Mouse (Mus musculus) limb, embryonic 10.5 days (tissue): ENCODE measurements at regions not wholly inside any gene's neighbourhood (a gene's known extent, or its start where the extent isn't known, plus 50 kb on each side); places are given as distances from the start of the nearest gene placed in this dataset.

Experiments
- DNase-seq: peaks from one replicate; pipeline ENCODE4 v3.0.0-alpha.2; 2017; ENCODE audit warnings: low spot score
- H3K27ac ChIP-seq: fragments of 300-500 bp; sonication (generic); 2 replicates; pipeline ENCODE4 v1.5.1; 2016; ENCODE audit warnings: mild to moderate bottlenecking
- H3K27me3 ChIP-seq: fragments of 300-500 bp; sonication (generic); 2 replicates; pipeline ENCODE4 v1.6.1; 2016; ENCODE audit warnings: low read depth, mild to moderate bottlenecking; ENCODE audit not compliant: poor library complexity, severe bottlenecking
- H3K36me3 ChIP-seq: fragments of 300-500 bp; sonication (generic); 2 replicates; pipeline ENCODE4 v1.6.1; 2016; ENCODE audit warnings: mild to moderate bottlenecking, moderate library complexity
- H3K4me1 ChIP-seq: fragments of 300-500 bp; sonication (generic); 2 replicates; pipeline ENCODE4 v1.6.1; 2016
- H3K4me3 ChIP-seq: fragments of 300-500 bp; sonication (generic); 2 replicates; pipeline ENCODE4 v1.5.1; 2016; ENCODE audit warnings: mild to moderate bottlenecking, moderate library complexity
- H3K9me3 ChIP-seq: fragments of 300-500 bp; sonication (generic); replicated peaks from 2 replicates; pipeline ENCODE4 v1.6.1; 2016; ENCODE audit warnings: mild to moderate bottlenecking
- WGBS: fragments of 180-500 bp; shearing (Covaris S2); methylation state at CpG from one replicate; pipeline ENCODE4 v1.1.7; 2016; 5-methylcytosine and 5-hydroxymethylcytosine counted together

GRCm38 (mm10) chr6:141065724-141066123 lies 183.3 kb upstream of the Pde3a start:
- H3K27ac ChIP-seq: no peak overlapping the region
- H3K4me3 ChIP-seq: no peak overlapping the region
- H3K27me3 ChIP-seq: no peaks in the 10 kb centered on the region
- no peak for DNase-seq
- no peaks in the 10 kb centered on the region for H3K4me1 ChIP-seq
- H3K36me3 ChIP-seq: no peaks in the 10 kb centered on the region
- no peaks in the 10 kb centered on the region for H3K9me3 ChIP-seq
- WGBS: 82% methylated on average over 4 of the region's 4 CpGs

GRCm38 (mm10) chr6:141068861-141069467 lies 180.1 kb upstream of the Pde3a start:
- Histone ChIP-seq H3K4me3 (no peak overlapping the region), H3K36me3 (no peaks in the 10 kb centered on the region), H3K9me3 (no peaks in the 10 kb centered on the region), H3K27me3 (no peaks in the 10 kb centered on the region), H3K27ac (no peak overlapping the region), H3K4me1 (no peaks in the 10 kb centered on the region)
- 86% methylated on average over 6 of the region's 6 CpGs for WGBS
- DNase-seq: no peak

DNA sequence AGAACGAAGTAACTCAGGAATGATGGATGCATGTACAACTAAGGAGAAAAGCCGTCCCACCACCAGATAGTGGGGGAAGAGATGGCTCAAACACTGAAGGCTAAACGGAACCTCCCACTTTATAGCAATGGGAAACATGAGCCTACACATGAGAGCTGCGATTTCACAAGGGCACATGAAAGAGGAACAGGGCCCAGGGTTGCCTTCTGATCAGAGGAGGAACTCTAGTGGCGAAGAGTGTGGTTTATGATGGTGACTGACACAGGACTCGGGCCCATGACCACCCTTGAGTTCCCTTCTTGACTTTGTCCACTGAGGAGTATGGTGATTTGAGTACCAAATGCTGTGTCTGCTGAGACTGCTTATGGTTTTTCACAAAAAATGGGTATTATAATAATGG lies 179.2 kb upstream of the Pde3a start:
- no peaks in the 10 kb centered on the region for H3K27me3 ChIP-seq
- WGBS: 89% methylated on average over 6 of the region's 6 CpGs

GRCm38 (mm10) chr6:141071507-141071906 lies 177.6 kb upstream of the Pde3a start:
- Histone ChIP-seq H3K36me3 (no peaks in the 10 kb centered on the region), H3K27ac (no peak overlapping the region), H3K4me3 (no peak overlapping the region), H3K27me3 (no peaks in the 10 kb centered on the region), H3K4me1 (no peaks in the 10 kb centered on the region), H3K9me3 (no peaks in the 10 kb centered on the region)
- 96% methylated on average over 2 of the region's 2 CpGs for WGBS
- DNase-seq: no peak

More for the DNA sequence above, 179.2 kb upstream of the Pde3a start:
- H3K9me3 ChIP-seq: no peaks in the 10 kb centered on the region
- no peaks in the 10 kb centered on the region for H3K36me3 ChIP-seq
- no peak overlapping the region for H3K27ac ChIP-seq
- no peak overlapping the region for H3K4me3 ChIP-seq
- H3K4me1 ChIP-seq: no peaks in the 10 kb centered on the region
- DNase-seq: no peak

GRCm38 (mm10) chr6:141091076-141091780 lies 157.8 kb upstream of the Pde3a start:
- no peak overlapping the region for H3K4me3 ChIP-seq
- H3K4me1 ChIP-seq: no peaks in the 10 kb centered on the region
- H3K9me3 ChIP-seq: no peaks in the 10 kb centered on the region
- DNase-seq: no peak
- WGBS: 65% methylated on average over 9 of the region's 9 CpGs
- no peaks in the 10 kb centered on the region for H3K27me3 ChIP-seq
- no peaks in the 10 kb centered on the region for H3K36me3 ChIP-seq
- H3K27ac ChIP-seq: no peak overlapping the region

DNA sequence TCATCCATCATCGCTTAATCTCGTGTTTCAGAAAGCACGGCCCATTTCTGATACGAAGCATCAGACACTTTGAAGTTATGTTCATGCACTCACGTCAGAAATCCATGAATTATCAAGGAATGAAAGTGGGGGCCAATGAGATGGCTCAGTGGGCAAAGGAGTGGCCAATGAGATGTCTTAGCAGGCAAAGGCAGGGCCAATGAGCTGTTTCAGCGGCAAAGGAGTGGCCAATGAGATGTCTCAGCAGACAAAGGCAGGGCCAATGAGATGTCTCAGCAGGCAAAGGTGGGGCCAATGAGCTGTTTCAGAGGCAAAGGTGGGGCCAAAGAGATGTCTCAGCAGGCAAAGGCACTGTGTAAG lies 157.3 kb upstream of the Pde3a start:
- no peaks in the 10 kb centered on the region for H3K36me3 ChIP-seq
- DNase-seq: no peak
- H3K9me3 ChIP-seq: no peaks in the 10 kb centered on the region
- H3K27me3 ChIP-seq: no peaks in the 10 kb centered on the region
- WGBS: 86% methylated on average over 6 of the region's 6 CpGs
- no peak overlapping the region for H3K4me3 ChIP-seq
- H3K4me1 ChIP-seq: no peaks in the 10 kb centered on the region
- H3K27ac ChIP-seq: no peak overlapping the region

GRCm38 (mm10) chr6:141097338-141098122 lies 151.5 kb upstream of the Pde3a start:
- Histone ChIP-seq H3K4me1 (peaks cover 5% of the 10 kb centered on the region; the same call in 1 of the 2 replicates), H3K27me3 (no peaks in the 10 kb centered on the region), H3K36me3 (no peaks in the 10 kb centered on the region), H3K4me3 (no peak overlapping the region), H3K27ac (no peak overlapping the region), H3K9me3 (no peaks in the 10 kb centered on the region)
- DNase-seq: no peak
- WGBS: 52% methylated on average over 13 of the region's 13 CpGs

DNA sequence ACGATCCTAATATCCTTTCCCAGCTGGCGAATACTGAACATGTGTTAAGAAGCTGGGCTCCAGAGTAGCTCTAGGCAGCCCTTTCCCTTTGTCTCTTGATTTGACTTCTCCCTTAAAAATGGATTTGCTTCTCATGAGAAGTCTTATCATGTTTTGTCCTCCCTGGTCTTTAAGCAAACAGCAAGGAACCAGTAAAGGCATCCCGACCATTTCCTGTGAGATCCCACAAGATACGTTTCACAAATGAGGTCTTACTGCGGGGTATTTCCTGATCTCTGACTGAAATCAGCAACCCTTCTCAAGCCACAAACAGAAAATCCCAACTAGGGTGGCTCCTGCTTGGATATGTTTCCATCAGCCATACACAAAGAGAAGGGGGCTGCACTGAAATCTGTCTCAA lies 130.8 kb upstream of the Pde3a start:
- Histone ChIP-seq H3K27me3 (no peaks in the 10 kb centered on the region), H3K27ac (no peak overlapping the region), H3K4me1 (no peaks in the 10 kb centered on the region), H3K4me3 (no peak overlapping the region), H3K36me3 (no peaks in the 10 kb centered on the region), H3K9me3 (no peaks in the 10 kb centered on the region)
- WGBS: 83% methylated on average over 5 of the region's 5 CpGs
- no peak for DNase-seq

- WGBS: 54% methylated on average over 10 of the region's 10 CpGs
- Histone ChIP-seq H3K4me1 (peaks cover 6% of the 10 kb centered on the region; the same call in 1 of the 2 replicates), H3K9me3 (no peaks in the 10 kb centered on the region), H3K36me3 (no peaks in the 10 kb centered on the region), H3K27ac (no peak overlapping the region), H3K4me3 (no peak overlapping the region), H3K27me3 (no peaks in the 10 kb centered on the region)
- DNase-seq: no peak
Measured at GRCm38 (mm10) chr6:141126614-141127396, 122.3 kb upstream of the Pde3a start.

- DNase-seq: no peak
- Histone ChIP-seq H3K27ac (no peak overlapping the region), H3K4me1 (peaks cover 6% of the 10 kb centered on the region; the same call in 1 of the 2 replicates), H3K36me3 (no peaks in the 10 kb centered on the region), H3K9me3 (no peaks in the 10 kb centered on the region), H3K27me3 (no peaks in the 10 kb centered on the region), H3K4me3 (no peak overlapping the region)
- WGBS: 81% methylated on average over 1 of the region's 1 CpGs
Measured at GRCm38 (mm10) chr6:141129596-141129995, 119.5 kb upstream of the Pde3a start.

GRCm38 (mm10) chr6:141134176-141134575 lies 114.9 kb upstream of the Pde3a start:
- DNase-seq: no peak
- no peaks in the 10 kb centered on the region for H3K4me1 ChIP-seq
- no peak overlapping the region for H3K27ac ChIP-seq
- no peaks in the 10 kb centered on the region for H3K27me3 ChIP-seq
- H3K9me3 ChIP-seq: no peaks in the 10 kb centered on the region
- WGBS: 92% methylated on average over 6 of the region's 6 CpGs
- no peaks in the 10 kb centered on the region for H3K36me3 ChIP-seq
- H3K4me3 ChIP-seq: no peak overlapping the region

DNA sequence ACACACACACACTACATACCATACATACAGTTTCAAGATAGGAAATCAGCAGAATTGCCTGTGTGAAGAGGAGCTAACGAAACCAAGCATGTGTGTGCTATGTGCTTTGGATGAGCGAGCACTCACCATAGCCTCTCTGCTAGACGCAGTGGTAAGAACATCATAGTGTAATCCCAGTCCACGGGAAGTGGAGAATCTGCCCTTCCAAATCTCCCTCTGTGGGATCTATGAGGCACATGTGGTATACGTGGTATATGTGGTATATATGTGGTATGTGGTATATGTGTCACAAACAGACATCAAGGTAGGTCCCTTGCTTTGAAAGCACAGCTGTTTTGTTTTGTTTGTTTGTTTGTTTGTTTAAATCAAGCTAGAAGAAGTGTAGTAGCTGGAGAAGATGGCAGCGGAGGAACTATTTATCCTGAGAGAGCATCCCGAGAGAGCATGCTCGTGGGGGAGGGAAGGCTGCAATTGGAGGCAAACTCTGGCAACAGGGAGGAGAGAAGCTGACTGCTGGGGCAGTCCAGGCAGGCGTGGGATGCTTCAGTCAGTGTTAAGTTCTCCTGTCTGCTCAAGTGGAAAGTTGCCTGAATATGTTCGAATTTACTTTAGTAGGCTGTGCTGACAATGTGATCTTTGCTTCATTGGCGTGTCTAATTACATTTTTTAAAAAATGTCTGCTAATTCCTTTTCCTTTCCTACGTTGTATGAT lies 112.2 kb upstream of the Pde3a start:
- no peaks in the 10 kb centered on the region for H3K36me3 ChIP-seq
- H3K4me1 ChIP-seq: no peaks in the 10 kb centered on the region
- DNase-seq: no peak
- H3K27ac ChIP-seq: no peak overlapping the region
- WGBS: 86% methylated on average over 12 of the region's 12 CpGs
- H3K27me3 ChIP-seq: no peaks in the 10 kb centered on the region
- H3K4me3 ChIP-seq: no peak overlapping the region
- no peaks in the 10 kb centered on the region for H3K9me3 ChIP-seq
